Mouse (Mus musculus) limb, embryonic 14.5 days (tissue): ENCODE measurements at regions not wholly inside any gene's neighbourhood (a gene's known extent, or its start where the extent isn't known, plus 50 kb on each side); places are given as distances from the start of the nearest gene placed in this dataset.

Experiments
- ATAC-seq: fragments of 200-750 bp; cut with Nextera tagmentation; 2 replicates; pipeline ENCODE4 v1.8.0; 2017; ENCODE audit warnings: low read depth, moderate number of reproducible peaks, moderate TSS enrichment; ENCODE audit not compliant: low FRiP score
- DNase-seq: peaks from one replicate; pipeline ENCODE4 v3.0.0-alpha.2; 2015; ENCODE audit warnings: low spot score
- H3K27ac ChIP-seq: fragments of 300-500 bp; sonication (generic); replicated peaks from 2 replicates; pipeline ENCODE4 v1.5.1; 2014; ENCODE audit warnings: low read depth, mild to moderate bottlenecking, low read length, moderate library complexity, mixed read lengths
- H3K27me3 ChIP-seq: fragments of 300-500 bp; sonication (generic); 2 replicates; pipeline ENCODE4 v1.6.1; 2014; ENCODE audit warnings: low read length, mixed read lengths; ENCODE audit not compliant: control insufficient read depth, insufficient read depth
- H3K36me3 ChIP-seq: fragments of 300-500 bp; sonication (generic); 2 replicates; pipeline ENCODE4 v1.6.1; 2014; ENCODE audit warnings: mild to moderate bottlenecking, low read length, moderate library complexity, mixed read lengths; ENCODE audit not compliant: control insufficient read depth, insufficient read depth
- H3K4me1 ChIP-seq: fragments of 300-500 bp; sonication (generic); 2 replicates; pipeline ENCODE4 v1.6.1; 2014; ENCODE audit warnings: antibody characterized with exemption, low read length, mixed read lengths; ENCODE audit not compliant: control insufficient read depth, insufficient read depth
- H3K4me2 ChIP-seq: fragments of 300-500 bp; sonication (generic); replicated peaks from 2 replicates; pipeline ENCODE4 v1.6.1; 2014; ENCODE audit warnings: low read depth, mild to moderate bottlenecking, low read length, moderate library complexity; ENCODE audit not compliant: severe bottlenecking
- H3K4me3 ChIP-seq: fragments of 300-500 bp; sonication (generic); replicated peaks from 2 replicates; pipeline ENCODE4 v1.5.1; 2014; ENCODE audit warnings: low read length
- H3K9ac ChIP-seq: fragments of 300-500 bp; sonication (generic); 2 replicates; pipeline ENCODE4 v1.6.1; 2014; ENCODE audit warnings: mild to moderate bottlenecking, low read depth, low read length, moderate library complexity; ENCODE audit not compliant: severe bottlenecking
- H3K9me3 ChIP-seq: fragments of 300-500 bp; sonication (generic); 2 replicates; pipeline ENCODE4 v1.6.1; 2016; ENCODE audit warnings: low read length; ENCODE audit not compliant: control insufficient read depth
- POLR2A ChIP-seq: fragments of 200-500 bp; IDR thresholded peaks from 2 replicates; pipeline ENCODE4 v1.8.0; 2012; ENCODE audit warnings: inconsistent platforms, mild to moderate bottlenecking, moderate library complexity, borderline replicate concordance; ENCODE audit not compliant: insufficient read depth, insufficient read length; ENCODE audit errors: extremely low read depth
- WGBS: fragments of 180-500 bp; shearing (Covaris S2); extraction: QIAGEN DNeasy Blood & Tissue Kit; methylation state at CpG from one replicate; pipeline ENCODE4 v1.1.7; 2014; 5-methylcytosine and 5-hydroxymethylcytosine counted together

DNA sequence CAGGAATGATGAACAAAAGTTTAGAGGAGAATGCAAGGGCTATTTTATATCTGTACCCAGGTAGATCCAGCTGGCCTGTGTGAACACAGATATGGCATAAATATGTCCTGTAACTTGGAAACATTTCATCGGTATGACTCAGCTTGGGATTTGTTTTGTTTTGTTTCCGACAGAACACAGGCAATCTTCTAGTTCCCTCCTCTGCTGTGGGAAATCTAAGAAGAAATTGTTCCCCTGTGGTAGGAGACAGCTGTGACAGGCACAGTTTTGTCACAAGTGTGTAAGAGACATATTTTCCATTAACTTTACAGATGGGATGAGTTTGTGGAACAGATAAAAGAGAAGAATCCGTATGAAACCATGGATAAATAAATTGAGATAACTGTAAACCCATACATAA is 687.0 kb downstream of the Tpm3-rs7 start:
- no peaks in the 10 kb centered on the region for H3K36me3 ChIP-seq
- no peak overlapping the region for H3K4me3 ChIP-seq
- WGBS, result 66% methylated on average over 3 of the region's 3 CpGs
- ATAC-seq (no peak), DNase-seq (no peak)
- no peak overlapping the region for H3K4me2 ChIP-seq
- H3K27ac ChIP-seq, result no peak overlapping the region
- no peak for TF ChIP-seq POLR2A
- H3K4me1 ChIP-seq, result no peaks in the 10 kb centered on the region
- H3K9ac ChIP-seq, result no peak overlapping the region
- no peaks in the 10 kb centered on the region for H3K9me3 ChIP-seq
- no peaks in the 10 kb centered on the region for H3K27me3 ChIP-seq

DNA sequence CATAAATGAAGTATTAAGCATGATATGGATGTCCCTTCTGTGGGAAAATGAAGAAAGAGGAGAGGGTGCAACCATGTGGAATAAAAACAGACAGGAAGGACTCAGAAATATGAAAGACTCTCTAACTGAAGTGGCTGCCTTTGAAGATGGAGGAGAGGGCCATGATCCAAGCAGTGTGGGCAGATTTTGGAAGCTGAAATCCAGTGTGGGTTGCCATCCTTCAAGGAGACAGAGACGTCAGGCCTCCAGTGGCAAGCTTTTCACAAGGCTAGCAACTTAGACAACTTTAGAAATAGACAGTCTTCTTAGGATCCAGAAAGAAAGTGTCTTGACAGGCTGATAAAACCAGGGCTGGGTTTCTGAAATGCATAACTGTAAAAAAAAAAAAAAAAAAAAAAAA is 688.0 kb downstream of the Tpm3-rs7 start:
- no peaks in the 10 kb centered on the region for H3K4me1 ChIP-seq
- no peak overlapping the region for H3K9ac ChIP-seq
- DNase-seq (no peak), ATAC-seq (no peak)
- H3K9me3 ChIP-seq, result no peaks in the 10 kb centered on the region
- 88% methylated on average over 1 of the region's 1 CpGs for WGBS
- TF ChIP-seq POLR2A, result no peak
- no peaks in the 10 kb centered on the region for H3K36me3 ChIP-seq
- H3K27me3 ChIP-seq, result no peaks in the 10 kb centered on the region
- no peak overlapping the region for H3K4me2 ChIP-seq
- H3K27ac ChIP-seq, result no peak overlapping the region
- no peak overlapping the region for H3K4me3 ChIP-seq

GRCm38 (mm10) chr14:114037063-114037462 is 722.7 kb downstream of the Tpm3-rs7 start:
- H3K4me2 ChIP-seq, result no peak overlapping the region
- TF ChIP-seq POLR2A, result no peak
- no peaks in the 10 kb centered on the region for H3K27me3 ChIP-seq
- no peaks in the 10 kb centered on the region for H3K9me3 ChIP-seq
- 81% methylated on average over 1 of the region's 1 CpGs for WGBS
- no peak overlapping the region for H3K4me3 ChIP-seq
- no peak overlapping the region for H3K27ac ChIP-seq
- ATAC-seq, result no peak
- H3K36me3 ChIP-seq, result no peaks in the 10 kb centered on the region
- H3K9ac ChIP-seq, result no peak overlapping the region
- DNase-seq, result no peak
- no peaks in the 10 kb centered on the region for H3K4me1 ChIP-seq

DNA sequence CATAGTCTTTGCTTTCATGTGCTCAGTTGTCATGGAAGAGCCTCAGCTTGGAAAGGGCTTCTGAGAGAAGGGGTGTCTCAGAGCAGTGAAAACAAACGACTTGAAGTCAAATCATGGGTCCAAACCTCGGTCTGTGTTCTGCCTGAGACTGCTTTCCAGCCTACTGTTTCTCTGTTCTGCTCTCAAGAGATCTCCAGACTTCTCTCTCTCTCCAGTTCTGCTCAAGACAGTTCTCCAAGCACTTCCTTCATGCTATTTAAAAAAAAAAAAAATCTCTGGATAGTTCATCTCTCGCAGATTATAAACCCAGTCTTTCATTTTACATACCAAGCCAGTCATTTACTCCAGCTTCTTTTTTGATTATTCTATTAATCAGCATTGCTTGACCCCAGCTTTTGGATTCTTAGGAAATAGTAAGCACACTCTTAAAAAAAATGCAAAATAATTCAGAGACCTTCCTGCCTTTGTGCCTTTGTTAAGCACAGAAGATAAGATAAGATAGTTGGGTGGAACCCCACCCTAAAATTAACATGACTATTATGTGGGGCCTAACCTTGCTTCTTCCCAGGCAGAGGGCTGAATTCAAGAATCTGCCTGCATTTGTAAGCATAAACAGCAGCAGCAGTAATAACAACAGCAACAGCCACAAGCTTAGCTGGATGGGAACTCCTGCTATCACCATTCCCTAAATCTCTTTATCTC is 724.4 kb downstream of the Tpm3-rs7 start:
- DNase-seq (no peak), ATAC-seq (no peak)
- Histone ChIP-seq H3K27ac (no peak overlapping the region), H3K4me2 (no peak overlapping the region), H3K36me3 (no peaks in the 10 kb centered on the region), H3K4me1 (no peaks in the 10 kb centered on the region), H3K27me3 (no peaks in the 10 kb centered on the region), H3K4me3 (no peak overlapping the region), H3K9ac (no peak overlapping the region), H3K9me3 (no peaks in the 10 kb centered on the region)
- no peak for TF ChIP-seq POLR2A
- 63% methylated on average over 3 of the region's 3 CpGs for WGBS

DNA sequence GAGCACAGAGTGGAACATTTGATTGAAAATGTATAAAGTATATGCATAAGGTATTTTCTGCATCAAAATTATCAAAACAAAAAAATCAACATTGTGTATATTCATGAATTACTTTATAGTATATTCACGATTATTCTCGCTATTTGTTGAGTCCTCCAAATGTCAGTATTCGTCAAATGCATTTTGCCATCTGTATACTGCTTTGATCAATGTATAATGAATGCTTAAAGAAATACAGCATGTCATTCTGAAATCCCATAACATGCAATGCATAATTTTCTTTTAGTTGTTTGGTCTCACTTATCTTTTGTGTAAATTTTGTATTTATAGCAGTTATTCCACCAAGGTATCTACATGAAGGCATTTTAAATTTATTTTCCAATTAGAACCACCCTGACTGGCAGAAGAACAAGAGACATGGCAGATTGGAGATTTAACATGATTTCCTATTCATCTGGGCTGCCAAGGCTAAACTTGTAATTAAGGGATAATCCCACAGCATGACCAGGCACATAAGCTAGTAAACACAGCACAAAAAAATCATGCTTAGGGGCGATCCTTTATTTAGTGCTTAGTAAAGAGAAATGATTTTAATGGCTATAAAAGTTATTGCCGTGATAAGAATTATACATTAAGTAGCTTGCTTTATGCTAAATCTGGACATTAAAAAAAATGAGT is 739.3 kb downstream of the Tpm3-rs7 start:
- TF ChIP-seq POLR2A, result no peak
- ATAC-seq (no peak), DNase-seq (no peak)
- H3K27ac ChIP-seq, result no peak overlapping the region
- 77% methylated on average over 5 of the region's 5 CpGs for WGBS
- no peak overlapping the region for H3K9ac ChIP-seq
- no peak overlapping the region for H3K4me3 ChIP-seq
- H3K36me3 ChIP-seq, result no peaks in the 10 kb centered on the region
- H3K4me2 ChIP-seq, result no peak overlapping the region
- no peaks in the 10 kb centered on the region for H3K27me3 ChIP-seq
- no peaks in the 10 kb centered on the region for H3K9me3 ChIP-seq
- no peaks in the 10 kb centered on the region for H3K4me1 ChIP-seq
